Mouse (Mus musculus): ENCODE measurements around the gene Aoc3. TPM values are rescaled to one million over a fixed set of nuclear protein-coding genes. Genes with fewer than 3 reads are reported as not detected.
A peak's percentile ranks its signal among the peaks of the same experiment; 100 is the strongest.

Aoc3 gene
- polyA plus RNA-seq, 1 experiment from 2014 or later: 1.4 TPM

GRCm38 (mm10) chr11:101355916-101356315, 25.5 kb downstream of the Aoc3 start:
- WGBS: 87% methylated on average over 2 of the region's 2 CpGs

GRCm38 (mm10) chr11:101357505-101358182, 27.2 kb downstream of the Aoc3 start:
- ATAC-seq (ENCODE audit: insufficient number of reproducible peaks, insufficient read depth, low FRiP score, low read depth): no peak
- Histone ChIP-seq H3K4me2 (ENCODE audit: low read length) (no peak overlapping the region), H3K36me3 (ENCODE audit: control insufficient read depth, insufficient read depth, low read length) (no peaks in the 10 kb centered on the region), H3K27me3 (ENCODE audit: control insufficient read depth, insufficient read depth, low read length) (no peaks in the 10 kb centered on the region), H3K27ac (replicated peaks in 1 of 2; ENCODE audit: control insufficient read depth in 1 of 2, insufficient read depth in 1 of 2, low read depth in 2 of 2, low read length in 2 of 2) (no peak overlapping the region), H3K4me3 (ENCODE audit: control insufficient read depth in 1 of 2, insufficient read depth in 1 of 2, low read depth in 1 of 2, low read length in 2 of 2) (no peak overlapping the region), H3K4me1 (ENCODE audit: control insufficient read depth in 2 of 2, insufficient read depth in 2 of 2, low read length in 2 of 2) (peaks cover 16 to 18% of the 10 kb centered on the region in 2 experiments), H3K9ac (ENCODE audit: low read length) (no peak overlapping the region), H3K9me3 (ENCODE audit: control insufficient read depth, low read length) (no peaks in the 10 kb centered on the region)
- 72% methylated on average over 3 of the region's 3 CpGs for WGBS

More at GRCm38 (mm10) chr11:101355916-101356315, 25.5 kb downstream of the Aoc3 start:
- no peaks in the 10 kb centered on the region for H3K27me3 ChIP-seq (ENCODE audit: control insufficient read depth, insufficient read depth, low read length)
- no peak for ATAC-seq (ENCODE audit: insufficient number of reproducible peaks, insufficient read depth, low FRiP score, low read depth)
- H3K4me3 ChIP-seq (ENCODE audit: control insufficient read depth in 1 of 2, insufficient read depth in 1 of 2, low read depth in 1 of 2, low read length in 2 of 2): no peak overlapping the region
- H3K27ac ChIP-seq (replicated peaks in 1 of 2; ENCODE audit: control insufficient read depth in 1 of 2, insufficient read depth in 1 of 2, low read depth in 2 of 2, low read length in 2 of 2): no peak overlapping the region
- no peaks in the 10 kb centered on the region for H3K36me3 ChIP-seq (ENCODE audit: control insufficient read depth, insufficient read depth, low read length)
- no peaks in the 10 kb centered on the region for H3K9me3 ChIP-seq (ENCODE audit: control insufficient read depth, low read length)
- no peak overlapping the region for H3K4me2 ChIP-seq (ENCODE audit: low read length)
- H3K4me1 ChIP-seq (ENCODE audit: control insufficient read depth in 2 of 2, insufficient read depth in 2 of 2, low read length in 2 of 2): peaks cover 12 to 14% of the 10 kb centered on the region in 2 experiments
- H3K9ac ChIP-seq (ENCODE audit: low read length): no peak overlapping the region

- Histone ChIP-seq H3K36me3 (ENCODE audit: control insufficient read depth, insufficient read depth, low read length) (no peaks in the 10 kb centered on the region), H3K9me3 (ENCODE audit: control insufficient read depth, low read length) (no peaks in the 10 kb centered on the region), H3K9ac (ENCODE audit: low read length) (no peak overlapping the region), H3K4me1 (ENCODE audit: control insufficient read depth in 2 of 2, insufficient read depth in 2 of 2, low read length in 2 of 2) (peaks cover 19 to 23% of the 10 kb centered on the region in 2 experiments), H3K4me3 (ENCODE audit: control insufficient read depth in 1 of 2, insufficient read depth in 1 of 2, low read depth in 1 of 2, low read length in 2 of 2) (no peak overlapping the region), H3K27ac (replicated peaks in 1 of 2; ENCODE audit: control insufficient read depth in 1 of 2, insufficient read depth in 1 of 2, low read depth in 2 of 2, low read length in 2 of 2) (peak overlapping the region; percentile 43 to 55), H3K4me2 (ENCODE audit: low read length) (no peak overlapping the region), H3K27me3 (ENCODE audit: control insufficient read depth, insufficient read depth, low read length) (no peaks in the 10 kb centered on the region)
- 49% methylated on average over 9 of the region's 9 CpGs for WGBS
- ATAC-seq (ENCODE audit: insufficient number of reproducible peaks, insufficient read depth, low FRiP score, low read depth): no peak
Observed at GRCm38 (mm10) chr11:101359776-101360175, 29.4 kb downstream of the Aoc3 start.

- no peak overlapping the region for H3K4me3 ChIP-seq (ENCODE audit: control insufficient read depth in 1 of 2, insufficient read depth in 1 of 2, low read depth in 1 of 2, low read length in 2 of 2)
- no peaks in the 10 kb centered on the region for H3K27me3 ChIP-seq (ENCODE audit: control insufficient read depth, insufficient read depth, low read length)
- peaks cover 19 to 23% of the 10 kb centered on the region in 2 experiments for H3K4me1 ChIP-seq (ENCODE audit: control insufficient read depth in 2 of 2, insufficient read depth in 2 of 2, low read length in 2 of 2)
- peak overlapping the region; percentile 43 to 55 for H3K27ac ChIP-seq (replicated peaks in 1 of 2; ENCODE audit: control insufficient read depth in 1 of 2, insufficient read depth in 1 of 2, low read depth in 2 of 2, low read length in 2 of 2)
- 0 out of 2 replicates have a peak, but pooled peaks have one; percentile 17 for ATAC-seq (ENCODE audit: insufficient number of reproducible peaks, insufficient read depth, low FRiP score, low read depth)
- no peak overlapping the region; the same call in 1 of the 2 replicates for H3K9ac ChIP-seq (ENCODE audit: low read length)
- H3K36me3 ChIP-seq (ENCODE audit: control insufficient read depth, insufficient read depth, low read length): no peaks in the 10 kb centered on the region
- WGBS: 36% methylated on average over 3 of the region's 3 CpGs
- no peak overlapping the region for H3K4me2 ChIP-seq (ENCODE audit: low read length)
- no peaks in the 10 kb centered on the region for H3K9me3 ChIP-seq (ENCODE audit: control insufficient read depth, low read length)
Observed at GRCm38 (mm10) chr11:101360651-101361113, 30.3 kb downstream of the Aoc3 start.

GRCm38 (mm10) chr11:101364531-101364931, 34.1 kb downstream of the Aoc3 start:
- no peaks in the 10 kb centered on the region for H3K9me3 ChIP-seq (ENCODE audit: control insufficient read depth, low read length)
- no peak overlapping the region for H3K9ac ChIP-seq (ENCODE audit: low read length)
- no peak for ATAC-seq (ENCODE audit: insufficient number of reproducible peaks, insufficient read depth, low FRiP score, low read depth)
- no peak overlapping the region for H3K4me3 ChIP-seq (ENCODE audit: control insufficient read depth in 1 of 2, insufficient read depth in 1 of 2, low read depth in 1 of 2, low read length in 2 of 2)
- WGBS: 1% methylated on average over 5 of the region's 5 CpGs
- H3K27ac ChIP-seq (replicated peaks in 1 of 2; ENCODE audit: control insufficient read depth in 1 of 2, insufficient read depth in 1 of 2, low read depth in 2 of 2, low read length in 2 of 2): no peak overlapping the region
- no peak overlapping the region for H3K4me2 ChIP-seq (ENCODE audit: low read length)
- peaks cover 18 to 23% of the 10 kb centered on the region in 2 experiments for H3K4me1 ChIP-seq (ENCODE audit: control insufficient read depth in 2 of 2, insufficient read depth in 2 of 2, low read length in 2 of 2)
- H3K27me3 ChIP-seq (ENCODE audit: control insufficient read depth, insufficient read depth, low read length): no peaks in the 10 kb centered on the region
- no peaks in the 10 kb centered on the region for H3K36me3 ChIP-seq (ENCODE audit: control insufficient read depth, insufficient read depth, low read length)

- H3K4me2 ChIP-seq (ENCODE audit: low read length): no peak within 1 kb of the TSS
- WGBS: 81% methylated on average over 8 of the region's 8 CpGs
- H3K4me3 ChIP-seq (ENCODE audit: control insufficient read depth in 1 of 2, insufficient read depth in 1 of 2, low read depth in 1 of 2, low read length in 2 of 2): no peak within 1 kb of the TSS
Observed at GRCm38 (mm10) chr11:101367326-101367935, 37.0 kb downstream of the Aoc3 start, which contains the start of gene G6pc. TSS of gene G6pc (plus strand) at chr11:101367561.

GRCm38 (mm10) chr11:101370141-101370540, 39.7 kb downstream of the Aoc3 start:
- Histone ChIP-seq H3K36me3 (ENCODE audit: control insufficient read depth, insufficient read depth, low read length) (no peaks in the 10 kb centered on the region), H3K4me1 (ENCODE audit: control insufficient read depth in 2 of 2, insufficient read depth in 2 of 2, low read length in 2 of 2) (no peaks in the 10 kb centered on the region), H3K4me3 (ENCODE audit: control insufficient read depth in 1 of 2, insufficient read depth in 1 of 2, low read depth in 1 of 2, low read length in 2 of 2) (no peak overlapping the region), H3K27ac (replicated peaks in 1 of 2; ENCODE audit: control insufficient read depth in 1 of 2, insufficient read depth in 1 of 2, low read depth in 2 of 2, low read length in 2 of 2) (no peak overlapping the region), H3K27me3 (ENCODE audit: control insufficient read depth, insufficient read depth, low read length) (no peaks in the 10 kb centered on the region), H3K9me3 (ENCODE audit: control insufficient read depth, low read length) (no peaks in the 10 kb centered on the region), H3K9ac (ENCODE audit: low read length) (no peak overlapping the region), H3K4me2 (ENCODE audit: low read length) (no peak overlapping the region)
- WGBS: 64% methylated on average over 5 of the region's 5 CpGs
- ATAC-seq (ENCODE audit: insufficient number of reproducible peaks, insufficient read depth, low FRiP score, low read depth): no peak

More at GRCm38 (mm10) chr11:101367326-101367935, 37.0 kb downstream of the Aoc3 start, which contains the start of gene G6pc:
- peaks cover 3 to 6% of the 10 kb centered on the region in 2 experiments; a peak in 3 of 4 replicates for H3K4me1 ChIP-seq (ENCODE audit: control insufficient read depth in 2 of 2, insufficient read depth in 2 of 2, low read length in 2 of 2)
- no peaks in the 10 kb centered on the region for H3K36me3 ChIP-seq (ENCODE audit: control insufficient read depth, insufficient read depth, low read length)
- H3K27me3 ChIP-seq (ENCODE audit: control insufficient read depth, insufficient read depth, low read length): no peaks in the 10 kb centered on the region
- H3K27ac ChIP-seq (replicated peaks in 1 of 2; ENCODE audit: control insufficient read depth in 1 of 2, insufficient read depth in 1 of 2, low read depth in 2 of 2, low read length in 2 of 2): no peak within 1 kb of the TSS
- H3K9me3 ChIP-seq (ENCODE audit: control insufficient read depth, low read length): no peaks in the 10 kb centered on the region
- H3K9ac ChIP-seq (ENCODE audit: low read length): no peak within 1 kb of the TSS
- ATAC-seq (ENCODE audit: insufficient number of reproducible peaks, insufficient read depth, low FRiP score, low read depth): no peak

Data from heart, embryonic 14.5 days (tissue).